Mouse (Mus musculus): ENCODE results near the gene Helz.

DNA sequence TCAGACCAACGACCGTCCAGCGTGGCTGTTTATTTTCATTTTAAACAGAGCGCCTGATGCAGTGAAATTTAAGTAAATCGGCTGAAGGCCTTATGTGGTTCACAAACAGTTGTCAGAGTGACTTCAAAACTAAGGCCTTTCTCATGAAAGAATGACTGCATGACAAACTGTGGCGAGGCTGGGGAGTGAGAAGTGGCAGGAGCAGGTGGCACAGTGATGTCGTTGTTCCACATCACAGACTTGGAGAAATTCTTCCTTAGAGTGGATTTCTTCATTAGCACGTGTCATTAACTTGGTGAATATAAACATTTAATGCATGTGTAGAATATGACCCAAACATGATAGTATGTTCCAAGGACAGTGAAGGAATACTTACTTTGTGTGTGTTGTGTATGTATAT lies 104.4 kb downstream of the Helz start:
- TF ChIP-seq CTCF (IDR thresholded peaks at IDR 0.05; ENCODE audit: borderline replicate concordance, insufficient read depth, low read depth, low read length) (no peak), POLR2A (IDR thresholded peaks at IDR 0.05; ENCODE audit: borderline replicate concordance, insufficient read depth, low read length) (no peak)

Data from cerebellum, adult 2 months (tissue).